Mouse (Mus musculus) olfactory bulb, adult 2 months (tissue): ENCODE measurements around the gene Ntmt1. TPM values are rescaled to one million over a fixed set of nuclear protein-coding genes. Genes with fewer than 3 reads are reported as not detected.
A peak's percentile ranks its signal among the peaks of the same experiment; 100 is the strongest.

ENCODE experiments used
- H3K27ac ChIP-seq: fragments of 200-500 bp; 2 replicates; pipeline ENCODE4 v1.5.1; 2012; ENCODE audit warnings: low read depth, low read length; ENCODE audit not compliant: insufficient read depth
- H3K4me1 ChIP-seq: fragments of 200-500 bp; 2 replicates; pipeline ENCODE4 v1.6.1; 2012; ENCODE audit warnings: low read length; ENCODE audit not compliant: control insufficient read depth, insufficient read depth
- H3K4me3 ChIP-seq: fragments of 200-500 bp; 2 replicates; pipeline ENCODE4 v1.5.1; 2012; ENCODE audit warnings: mild to moderate bottlenecking, low read depth, low read length, moderate library complexity; ENCODE audit not compliant: insufficient read depth
- CTCF ChIP-seq: fragments of 200-500 bp; IDR thresholded peaks from 2 replicates; pipeline ENCODE4 v1.5.1; 2012; ENCODE audit warnings: low read depth, mild to moderate bottlenecking, low read length, moderate library complexity; ENCODE audit not compliant: insufficient read depth
- POLR2A ChIP-seq: fragments of 200-500 bp; IDR thresholded peaks from 2 replicates; pipeline ENCODE4 v1.6.1; 2012; ENCODE audit warnings: mild to moderate bottlenecking, low read depth, low read length, moderate library complexity; ENCODE audit not compliant: insufficient read depth
- WGBS: fragments of 180-500 bp; shearing (Covaris S2); methylation state at CpG from one replicate; pipeline ENCODE4 v1.1.7; 2018; 5-methylcytosine and 5-hydroxymethylcytosine counted together
- polyA plus RNA-seq: library from polyadenylated mRNA; stranded (reverse); fragments of >200 nt; gene quantifications from 2 replicates; pipeline ENCODE4 v1.2.4, GENCODE M21; 2012; ENCODE audit warnings: low replicate concordance; ENCODE audit not compliant: missing spikeins, insufficient read depth, insufficient read length

Gene Ntmt1
- polyA plus RNA-seq, 1 experiment = not detected

- Histone ChIP-seq H3K4me1 (peaks cover 21% of the 10 kb centered on the region), H3K27ac (no peak overlapping the region), H3K4me3 (no peak overlapping the region)
- WGBS = 31% methylated on average over 8 of the region's 8 CpGs
- TF ChIP-seq CTCF (no peak), POLR2A (no peak)
These were observed 40.6 kb downstream of the Ntmt1 start for GRCm38 (mm10) chr2:30848184-30848583.

GRCm38 (mm10) chr2:30850581-30850980 lies 43.0 kb downstream of the Ntmt1 start:
- WGBS = 70% methylated on average over 6 of the region's 6 CpGs
- Histone ChIP-seq H3K4me3 (no peak overlapping the region), H3K4me1 (peaks cover 19% of the 10 kb centered on the region), H3K27ac (no peak overlapping the region)
- no peak for TF ChIP-seq CTCF
- TF ChIP-seq POLR2A = no peak

- Histone ChIP-seq H3K4me1 (peaks cover 35% of the 10 kb centered on the region), H3K27ac (no peak overlapping the region), H3K4me3 (no peak overlapping the region)
- WGBS = 16% methylated on average over 20 of the region's 20 CpGs
- TF ChIP-seq CTCF (no peak), POLR2A (no peak)
These were observed 45.2 kb downstream of the Ntmt1 start for GRCm38 (mm10) chr2:30852771-30853313.

GRCm38 (mm10) chr2:30857076-30857475 lies 49.5 kb downstream of the Ntmt1 start:
- Histone ChIP-seq H3K4me3 (no peak overlapping the region), H3K27ac (no peak overlapping the region), H3K4me1 (peaks cover 62% of the 10 kb centered on the region)
- TF ChIP-seq POLR2A = no peak
- TF ChIP-seq CTCF = no peak
- WGBS = 45% methylated on average over 6 of the region's 6 CpGs

GRCm38 (mm10) chr2:30859782-30860181 lies 52.2 kb downstream of the Ntmt1 start:
- TF ChIP-seq POLR2A = no peak
- no peak for TF ChIP-seq CTCF
- WGBS = 63% methylated on average over 5 of the region's 5 CpGs
- Histone ChIP-seq H3K4me3 (no peak overlapping the region), H3K4me1 (peaks cover 62% of the 10 kb centered on the region), H3K27ac (no peak overlapping the region)

- 49% methylated on average over 3 of the region's 4 CpGs for WGBS
- no peak for TF ChIP-seq CTCF
- no peak for TF ChIP-seq POLR2A
- H3K27ac ChIP-seq = 0 out of 2 replicates have a peak overlapping the region, but pooled peaks have one; percentile 12
- H3K4me1 ChIP-seq = peaks cover 58% of the 10 kb centered on the region
- H3K4me3 ChIP-seq = no peak overlapping the region
These were observed 54.5 kb downstream of the Ntmt1 start for GRCm38 (mm10) chr2:30862081-30862480.

- Histone ChIP-seq H3K27ac (no peak overlapping the region), H3K4me3 (no peak overlapping the region), H3K4me1 (peaks cover 45% of the 10 kb centered on the region)
- WGBS = 89% methylated on average over 9 of the region's 9 CpGs
- TF ChIP-seq CTCF = no peak
- TF ChIP-seq POLR2A = no peak
These were observed 55.9 kb downstream of the Ntmt1 start for GRCm38 (mm10) chr2:30863574-30863973.

- peak overlapping the region; percentile 26 for H3K4me3 ChIP-seq
- H3K27ac ChIP-seq = no peak overlapping the region
- 4% methylated on average over 35 of the region's 35 CpGs for WGBS
- no peak for TF ChIP-seq POLR2A
- TF ChIP-seq CTCF = no peak
- peaks cover 39% of the 10 kb centered on the region for H3K4me1 ChIP-seq
These were observed 57.3 kb downstream of the Ntmt1 start for GRCm38 (mm10) chr2:30864968-30865381.

- H3K27ac ChIP-seq = no peak overlapping the region
- peaks cover 39% of the 10 kb centered on the region for H3K4me1 ChIP-seq
- no peak for TF ChIP-seq CTCF
- TF ChIP-seq POLR2A = no peak
- 63% methylated on average over 3 of the region's 3 CpGs for WGBS
- no peak overlapping the region for H3K4me3 ChIP-seq
These were observed 57.8 kb downstream of the Ntmt1 start for GRCm38 (mm10) chr2:30865426-30865825.
